Mouse (Mus musculus): Measurements from ENCODE around the gene Lin7a.
A peak's percentile ranks its signal among the peaks of the same experiment; 100 is the strongest.

Gene Lin7a

GRCm38 (mm10) chr10:107252503-107252815 is 19.0 kb upstream of the Lin7a start:
- no peak for DNase-seq

GRCm38 (mm10) chr10:107253191-107253965 is 18.1 kb upstream of the Lin7a start:
- DNase-seq, result no peak

- DNase-seq, result no peak
Observed at GRCm38 (mm10) chr10:107254656-107255055, 16.8 kb upstream of the Lin7a start.

DNA sequence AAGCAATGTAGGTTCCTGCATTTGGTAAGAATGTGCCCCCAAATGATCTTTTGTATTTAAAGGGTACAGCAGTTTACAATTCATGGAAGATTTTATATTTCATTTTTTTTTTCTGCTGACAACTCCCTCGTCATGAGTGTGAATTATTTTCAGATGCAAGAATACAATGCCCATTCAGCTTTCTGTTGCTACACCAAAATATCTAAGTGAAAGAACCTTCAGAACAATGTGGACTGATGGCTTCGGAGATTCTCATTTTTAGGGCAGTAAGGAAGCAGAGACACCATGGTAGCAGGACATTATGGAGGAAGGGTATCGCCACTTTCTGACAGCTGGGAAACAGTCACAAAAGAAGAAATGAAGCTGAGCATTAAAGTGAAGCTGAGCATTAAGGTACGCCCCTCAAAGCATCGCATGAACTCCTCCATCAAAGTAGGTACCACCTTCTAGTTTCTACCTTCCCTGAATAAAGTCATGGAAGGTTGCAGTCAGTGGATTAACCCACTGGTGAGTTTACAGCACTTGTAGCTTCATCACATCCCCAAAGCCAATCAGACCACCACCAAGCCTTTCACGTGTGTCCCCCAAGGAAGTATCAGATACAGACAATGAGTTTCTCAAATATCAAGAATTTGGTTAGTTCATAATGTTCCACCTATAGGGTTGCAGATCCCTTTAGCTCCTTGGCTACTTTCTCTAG is 16.0 kb upstream of the Lin7a start:
- no peak for DNase-seq

GRCm38 (mm10) chr10:107256451-107256960 is 15.0 kb upstream of the Lin7a start:
- DNase-seq, result no peak

GRCm38 (mm10) chr10:107260428-107260827 is 11.1 kb upstream of the Lin7a start:
- DNase-seq, result no peak

- DNase-seq, result peak; percentile 74
Observed at GRCm38 (mm10) chr10:107272131-107272803, 781 bp downstream of the Lin7a start.

GRCm38 (mm10) chr10:107272804-107273145 is 1.3 kb downstream of the Lin7a start:
- DNase-seq, result no peak

- peak; percentile 47 for DNase-seq
Observed at GRCm38 (mm10) chr10:107273848-107274247, 2.4 kb downstream of the Lin7a start.

DNA sequence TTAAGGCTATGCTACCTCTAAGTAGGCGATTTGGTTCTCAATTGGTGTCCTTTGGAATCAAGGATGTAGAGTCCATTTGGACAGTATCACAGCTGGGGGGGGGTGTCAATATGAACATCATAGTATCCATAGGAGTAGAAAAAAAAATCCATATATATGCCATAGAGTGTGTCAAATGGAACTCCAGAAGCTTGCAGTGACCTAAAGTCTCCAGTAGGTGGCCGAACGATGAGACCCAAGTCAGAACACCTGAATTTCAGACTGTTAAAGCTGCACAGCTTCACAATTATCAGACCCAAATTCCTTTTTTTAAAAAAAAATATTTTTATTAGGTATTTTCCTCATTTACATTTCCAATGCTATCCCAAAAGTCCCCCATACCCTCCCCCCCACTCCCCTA is 3.3 kb downstream of the Lin7a start:
- peak; percentile 42 for DNase-seq

GRCm38 (mm10) chr10:107276647-107277046 is 5.2 kb downstream of the Lin7a start:
- no peak for DNase-seq

DNA sequence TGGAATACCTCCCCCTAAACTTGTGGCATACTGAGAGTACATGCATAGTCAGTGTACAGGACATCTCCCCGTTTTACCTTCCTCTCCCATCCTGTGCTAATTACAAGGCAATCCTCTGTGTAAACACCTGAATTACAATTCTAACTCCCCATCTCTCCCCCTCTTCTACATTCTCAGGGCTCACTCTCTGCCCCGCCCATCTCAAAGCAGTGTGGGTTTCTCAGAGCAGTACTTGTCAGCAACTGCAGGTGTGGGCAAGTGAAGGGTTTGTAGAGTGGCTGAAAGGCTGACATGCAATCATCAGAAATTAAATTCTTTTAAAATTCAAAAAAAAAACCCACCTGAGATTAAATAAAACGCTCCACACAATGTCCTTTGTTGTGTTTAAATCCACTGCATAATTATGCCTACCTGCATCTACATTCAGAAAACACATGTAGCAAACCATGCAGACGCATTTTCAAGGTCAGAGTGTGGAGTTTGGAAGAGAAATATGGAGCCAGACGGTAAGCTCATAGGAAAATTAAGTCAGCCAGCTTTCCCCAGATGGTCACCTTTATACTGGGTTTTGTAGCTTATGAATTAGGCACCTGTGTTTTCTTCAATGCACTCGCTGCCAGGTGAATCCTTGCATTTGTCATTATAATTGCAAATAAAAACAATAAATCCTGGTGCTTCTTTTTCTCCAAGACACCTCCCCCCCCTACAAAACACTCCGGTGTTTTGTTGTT is 22.6 kb downstream of the Lin7a start:
- no peak for DNase-seq

GRCm38 (mm10) chr10:107300587-107301248 is 29.2 kb downstream of the Lin7a start:
- no peak for DNase-seq

DNA sequence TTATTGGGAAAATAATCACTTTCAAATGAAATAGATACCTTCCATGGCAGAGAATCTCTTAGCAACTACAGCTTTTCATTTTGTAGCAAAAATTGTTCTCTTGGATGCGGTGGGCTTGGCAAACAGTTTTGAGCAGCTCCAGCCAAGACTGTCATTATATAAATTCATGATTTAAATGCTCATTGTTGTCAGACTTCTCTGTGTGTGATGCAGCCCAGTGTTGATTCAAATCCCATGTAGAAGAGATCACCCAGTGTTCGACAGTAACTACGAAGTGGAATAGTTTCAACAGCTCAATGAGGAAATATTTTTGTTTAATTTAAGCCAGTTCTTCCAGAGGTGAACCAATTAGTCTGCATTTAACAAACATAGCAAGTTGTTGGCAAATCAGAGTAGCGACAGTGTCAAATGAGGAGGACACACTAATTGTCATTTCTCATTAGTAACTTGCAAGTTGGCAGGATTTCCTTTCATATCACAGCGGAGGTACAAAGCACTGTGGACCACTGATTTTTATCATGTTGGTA is 39.5 kb downstream of the Lin7a start:
- peak; percentile 44 for DNase-seq

DNA sequence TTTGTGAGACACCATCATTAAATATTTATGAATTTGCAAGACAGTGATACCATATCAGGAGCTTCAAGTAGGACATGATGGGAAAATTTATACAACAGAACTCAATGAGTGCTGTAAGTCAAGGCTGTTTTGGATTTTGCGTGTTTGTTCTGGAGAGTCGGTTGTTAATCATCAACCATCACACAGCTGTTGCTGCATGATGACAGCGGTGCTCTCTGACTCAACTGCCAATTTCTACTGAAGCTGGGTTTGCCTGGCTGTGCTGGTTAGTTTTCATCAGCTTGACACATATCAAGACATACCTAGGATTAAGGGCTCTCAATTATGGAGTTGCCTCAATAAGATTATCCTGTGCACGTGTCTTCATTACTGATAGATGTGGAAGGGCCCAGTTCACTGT is 41.1 kb downstream of the Lin7a start:
- no peak for DNase-seq

DNA sequence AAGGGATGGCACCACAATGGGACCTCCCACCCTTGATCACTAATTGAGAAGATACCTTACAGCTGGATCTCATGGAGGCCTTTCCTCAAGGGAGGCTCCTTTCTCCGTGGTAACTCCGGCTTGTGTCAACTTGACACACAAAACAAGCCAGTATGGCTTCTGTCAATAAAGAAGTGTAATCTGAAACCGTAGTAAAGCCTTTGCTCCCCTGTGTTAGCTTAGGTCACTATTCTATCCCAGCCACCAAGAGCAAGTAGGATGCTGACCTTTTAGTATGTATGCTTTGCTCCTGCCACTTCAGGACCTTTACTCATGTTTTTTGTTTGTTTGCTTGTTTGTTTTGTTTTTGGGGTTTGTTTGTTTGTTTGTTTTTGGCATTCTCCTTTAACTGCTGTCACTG is 41.9 kb downstream of the Lin7a start:
- DNase-seq, result no peak

DNA sequence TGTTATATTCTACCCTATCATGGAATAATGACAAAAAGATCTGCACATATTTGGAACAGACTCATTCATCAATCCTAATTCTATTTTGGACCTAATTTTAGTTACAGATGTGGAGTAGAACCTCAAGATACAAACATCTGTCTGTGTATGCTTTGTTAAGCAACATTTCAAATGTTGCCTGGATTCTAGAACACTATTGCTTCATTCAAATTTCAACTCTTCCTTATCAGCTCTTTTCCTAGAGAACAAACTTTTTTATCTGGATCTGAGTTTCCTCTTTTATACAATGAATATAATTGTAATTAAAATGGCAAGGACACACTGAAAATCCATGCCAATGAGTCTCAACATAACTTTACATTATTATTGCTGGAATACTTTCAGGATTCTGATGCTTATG is 43.8 kb downstream of the Lin7a start:
- no peak for DNase-seq

DNA sequence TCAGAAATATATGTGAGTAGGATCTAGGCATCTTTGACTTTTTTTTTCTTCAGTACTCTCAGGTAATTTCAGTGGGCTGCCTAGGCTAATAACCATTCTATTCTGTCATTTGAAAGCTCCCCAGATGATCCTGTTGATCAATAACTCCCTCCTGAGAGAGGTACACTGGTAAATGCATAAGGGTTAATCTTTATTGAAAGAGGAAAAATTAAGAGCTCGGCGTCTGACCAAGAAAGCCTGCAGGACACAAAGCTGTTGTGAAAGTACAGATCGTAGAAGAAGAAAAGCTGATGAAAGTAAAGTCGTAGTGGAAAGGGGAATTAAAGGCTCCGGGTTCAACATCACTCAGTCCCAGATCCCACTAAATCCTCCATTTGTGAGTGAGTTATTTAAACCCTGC is 44.2 kb downstream of the Lin7a start:
- DNase-seq, result no peak

DNA sequence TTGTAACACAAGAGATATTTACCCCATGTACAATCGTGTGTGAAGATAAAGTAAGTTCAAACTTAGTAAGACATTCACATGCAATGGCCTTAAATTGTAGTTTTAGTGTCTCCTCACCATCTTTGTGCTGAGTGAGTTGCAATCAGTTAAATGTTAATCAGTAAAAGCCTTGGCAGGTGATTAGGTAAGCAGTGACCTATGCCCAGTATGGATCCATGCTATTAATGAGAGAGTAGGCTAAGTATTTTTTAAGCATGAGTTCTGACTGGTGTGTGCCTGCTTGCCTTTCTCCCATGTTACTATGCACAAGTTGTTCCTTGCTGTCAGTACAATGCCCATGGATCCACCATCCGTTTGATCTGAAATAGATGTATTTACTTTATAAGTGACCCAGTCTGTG is 44.6 kb downstream of the Lin7a start:
- DNase-seq, result no peak

DNA sequence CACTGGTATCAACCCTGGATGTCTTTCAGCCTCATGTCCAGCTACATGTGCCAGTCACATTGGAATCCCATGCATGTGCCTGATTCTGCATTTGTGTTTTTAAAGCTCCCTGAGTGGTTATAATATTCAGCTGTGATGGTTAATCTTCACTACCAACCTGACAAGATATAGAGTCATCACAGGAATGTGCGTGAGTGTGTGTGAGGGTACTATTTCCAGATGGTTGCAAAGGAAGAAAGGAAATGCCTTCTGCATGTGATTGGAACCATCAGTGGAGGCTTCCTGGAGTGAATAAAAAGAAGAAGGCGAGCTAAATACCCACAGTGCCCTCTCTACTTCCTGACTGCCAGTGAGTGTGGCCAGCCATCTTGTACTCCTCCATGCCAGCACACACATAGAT is 48.2 kb downstream of the Lin7a start:
- no peak for DNase-seq

- no peak for DNase-seq
Observed at GRCm38 (mm10) chr10:107323865-107324264, 52.4 kb downstream of the Lin7a start.

GRCm38 (mm10) chr10:107325558-107325957 is 54.1 kb downstream of the Lin7a start:
- no peak for DNase-seq

GRCm38 (mm10) chr10:107339524-107339923 is 68.0 kb downstream of the Lin7a start:
- DNase-seq, result no peak
